Mouse (Mus musculus): ENCODE measurements at regions not wholly inside any gene's neighbourhood (a gene's known extent, or its start where the extent isn't known, plus 50 kb on each side); places are given as distances from the start of the nearest gene placed in this dataset.

DNA sequence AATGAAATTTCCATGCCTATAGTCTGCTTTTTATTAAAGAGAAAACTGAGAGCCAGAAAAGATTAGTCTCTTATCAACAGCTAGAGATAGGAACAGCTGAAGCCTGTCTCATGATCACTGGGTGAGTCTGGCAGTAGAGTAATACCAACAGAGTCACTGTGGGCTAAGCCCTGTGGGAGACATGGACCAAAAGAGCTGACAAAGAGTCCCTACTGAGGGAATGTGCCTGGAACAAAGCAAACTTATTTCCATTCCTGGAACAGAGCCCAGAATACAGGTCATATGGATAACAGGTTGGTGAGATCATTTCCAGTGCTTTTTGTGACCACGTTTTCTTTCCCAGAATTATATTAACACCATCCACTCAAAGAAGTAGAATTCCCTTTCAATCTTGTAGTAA, 237.4 kb downstream of the Tmsb4x start:
- DNase-seq (ENCODE audit: low spot score) = peak; percentile 14

DNA sequence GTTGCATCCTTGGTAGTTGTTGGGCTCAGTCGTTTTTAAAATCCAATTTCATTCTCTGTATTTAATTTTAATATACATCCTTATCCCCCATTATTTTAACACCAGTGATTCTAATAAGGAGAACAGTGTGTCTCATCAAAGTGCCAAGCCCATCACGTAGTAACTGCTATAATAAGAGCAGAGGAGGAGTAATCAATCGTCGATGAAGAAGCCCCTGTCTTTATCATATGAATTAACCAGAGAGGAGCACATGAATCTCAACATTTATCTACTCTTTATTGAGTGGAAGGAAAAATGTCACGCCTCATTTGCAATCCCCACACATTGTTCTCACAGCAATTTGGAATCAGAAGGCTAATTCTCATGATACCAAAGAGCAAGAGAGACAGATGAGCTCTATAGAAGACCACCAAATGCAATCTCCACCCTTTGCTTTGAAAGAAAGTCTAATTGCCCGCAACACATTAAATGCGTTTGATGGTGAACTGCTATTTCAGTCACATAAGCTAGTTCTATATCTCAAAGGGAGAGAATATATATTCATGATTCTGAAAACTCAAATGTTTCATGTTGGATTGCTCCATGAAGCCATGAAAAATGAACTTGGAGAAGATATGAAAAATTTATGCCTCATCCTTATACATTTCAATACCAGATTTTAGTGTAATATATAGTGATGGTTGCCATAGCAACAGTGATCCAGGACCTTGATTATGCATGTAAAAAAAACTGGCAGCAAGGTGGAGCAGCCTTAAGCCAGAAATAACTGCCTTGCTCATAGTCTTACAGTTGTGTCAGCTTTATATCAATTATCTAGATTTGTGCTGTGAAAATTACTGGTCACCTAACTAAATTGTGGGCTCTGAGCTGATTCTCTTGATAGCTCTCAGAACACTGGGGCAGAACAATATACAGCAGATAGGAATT, 244.2 kb downstream of the Tmsb4x start:
- DNase-seq (ENCODE audit: low spot score) = no peak

GRCm38 (mm10) chrX:166952528-166953189, 256.5 kb downstream of the Tmsb4x start:
- peak; percentile 6 for DNase-seq (ENCODE audit: low spot score)

DNA sequence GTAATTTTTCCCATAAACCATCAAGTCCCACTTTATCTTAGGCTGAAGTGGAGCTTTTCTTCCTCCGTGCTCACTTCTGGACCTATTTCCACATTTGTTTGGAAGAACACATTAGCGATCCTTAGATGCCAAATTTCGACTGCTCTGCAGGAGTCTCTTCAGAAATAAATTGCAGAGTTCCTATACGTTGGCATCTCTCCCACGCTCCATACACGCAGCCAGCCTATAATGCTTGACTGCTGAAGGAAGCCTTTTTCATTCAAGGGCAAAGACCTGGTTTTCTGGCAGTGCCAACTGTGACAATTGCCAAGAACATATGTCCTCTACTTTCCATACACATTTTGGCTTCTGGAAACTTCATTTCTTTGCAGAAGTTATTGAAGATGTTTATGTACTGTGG, 258.1 kb downstream of the Tmsb4x start:
- DNase-seq (ENCODE audit: low spot score) = no peak

GRCm38 (mm10) chrX:166945915-166946314, 263.2 kb downstream of the Tmsb4x start:
- DNase-seq (ENCODE audit: low spot score) = no peak

DNA sequence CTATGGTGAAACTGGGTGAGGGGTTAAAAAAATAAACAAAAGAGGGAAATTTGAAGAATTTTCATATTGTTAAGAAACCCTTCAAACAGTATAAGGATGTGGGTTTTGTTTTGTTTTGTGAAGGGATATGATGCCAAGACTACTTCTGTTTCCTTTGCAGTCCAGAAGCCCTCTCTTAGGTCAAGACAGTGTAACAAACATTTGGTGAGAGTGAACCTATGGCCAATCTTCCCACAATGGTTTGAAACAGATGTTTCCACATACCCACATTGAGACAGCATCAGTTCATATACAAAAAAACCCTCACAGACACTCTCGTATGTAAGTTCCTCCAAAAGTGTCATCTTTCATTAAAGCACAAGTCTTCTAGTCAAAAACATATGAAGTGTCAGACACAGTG, 263.6 kb downstream of the Tmsb4x start:
- DNase-seq (ENCODE audit: low spot score) = no peak

GRCm38 (mm10) chrX:166933766-166934165, 275.3 kb downstream of the Tmsb4x start:
- DNase-seq (ENCODE audit: low spot score) = no peak

DNA sequence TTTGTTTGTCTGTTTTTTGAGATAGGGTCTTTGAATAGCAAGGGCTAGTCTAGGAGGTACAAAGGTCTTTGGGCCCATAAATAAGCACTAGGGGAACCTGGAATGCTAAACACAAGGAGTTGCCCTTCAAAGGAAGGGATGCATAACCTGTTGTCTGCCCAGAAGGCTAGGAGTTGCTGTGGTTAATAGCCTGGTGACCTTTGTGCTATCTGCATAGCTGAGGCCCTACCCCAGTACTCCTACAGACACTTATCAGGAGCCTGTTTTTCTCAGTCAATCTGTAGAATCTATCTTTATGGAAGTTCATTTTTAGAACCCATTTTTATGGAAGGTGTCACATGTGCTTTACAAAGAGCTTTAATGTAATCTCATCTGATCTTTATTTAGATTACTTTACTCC, 276.6 kb downstream of the Tmsb4x start:
- no peak for DNase-seq (ENCODE audit: low spot score)

GRCm38 (mm10) chrX:166931048-166931447, 278.1 kb downstream of the Tmsb4x start:
- DNase-seq (ENCODE audit: low spot score) = peak; percentile 5

GRCm38 (mm10) chrX:166929716-166930420, 279.2 kb downstream of the Tmsb4x start:
- DNase-seq (ENCODE audit: low spot score) = no peak

DNA sequence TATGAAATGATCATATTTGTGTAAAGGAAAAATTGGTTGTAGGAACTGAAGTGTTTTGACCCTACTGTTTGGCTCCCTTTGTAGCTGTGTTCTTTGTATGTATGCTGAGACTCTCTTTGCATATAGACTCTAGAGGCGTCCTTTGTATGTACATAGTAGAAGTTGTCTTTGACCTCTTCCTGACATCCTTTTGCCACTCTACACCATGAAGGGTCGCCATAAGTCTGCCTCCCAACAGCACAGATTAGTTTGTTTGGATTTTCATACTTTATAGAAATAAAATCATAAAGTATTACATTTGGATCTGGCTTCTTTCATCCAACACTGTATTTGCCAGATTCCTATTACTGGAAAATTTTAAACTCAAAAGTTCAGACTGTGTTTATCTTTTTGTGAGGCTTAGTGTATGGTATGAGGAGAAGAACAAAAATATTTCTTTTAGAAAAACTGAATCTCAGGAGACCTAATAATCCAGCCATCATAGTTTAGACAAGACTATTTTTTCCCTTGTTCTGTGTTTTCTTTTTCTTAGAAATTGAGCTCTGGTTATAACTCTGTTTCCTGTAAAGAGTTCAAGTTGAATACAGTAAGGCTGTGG, 293.7 kb downstream of the Tmsb4x start:
- DNase-seq (ENCODE audit: low spot score) = no peak

- DNase-seq (ENCODE audit: low spot score) = no peak
These were observed 302.5 kb downstream of the Tmsb4x start for GRCm38 (mm10) chrX:166906602-166907001.

DNA sequence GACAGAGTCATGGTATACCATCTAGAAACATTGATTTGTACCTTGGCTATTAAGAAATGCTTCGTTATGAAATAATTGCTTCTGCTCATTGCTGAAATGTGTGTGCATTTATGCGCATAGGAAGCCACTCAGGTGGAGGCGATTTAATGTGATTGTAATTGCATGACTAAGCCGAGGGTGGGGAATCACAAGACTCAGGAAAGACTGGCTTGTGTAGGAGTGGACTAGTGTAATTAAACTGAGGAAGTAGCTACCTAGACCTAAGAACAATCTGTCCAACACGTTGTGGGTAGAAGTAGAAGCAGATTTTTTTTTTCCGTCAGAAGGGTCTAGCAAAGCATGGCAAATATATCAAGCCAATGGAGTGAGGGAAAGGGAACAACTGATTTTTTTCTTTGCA, 308.4 kb downstream of the Tmsb4x start:
- DNase-seq (ENCODE audit: low spot score) = no peak

- DNase-seq (ENCODE audit: low spot score) = peak; percentile 8
These were observed 309.7 kb upstream of the Egfl6 start for GRCm38 (mm10) chrX:166895199-166895598.

DNA sequence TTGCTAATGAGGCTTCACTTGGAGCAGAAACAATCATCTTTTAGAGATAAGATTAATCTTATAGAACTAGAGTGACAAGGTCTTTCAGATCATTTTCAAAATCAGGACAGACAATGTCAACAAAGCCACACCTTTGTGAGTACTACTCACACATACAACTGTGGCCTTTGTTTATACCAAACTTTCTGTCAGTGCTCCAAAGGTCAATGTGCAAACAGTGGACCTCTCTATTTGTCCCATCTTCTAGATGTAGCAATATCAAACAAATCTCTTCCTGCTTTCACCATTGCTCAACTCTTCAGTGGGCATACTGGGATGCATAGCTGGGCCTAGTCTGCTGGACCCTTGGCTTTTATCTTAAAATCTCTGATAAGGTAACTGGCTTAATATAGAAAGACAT, 300.9 kb upstream of the Egfl6 start:
- DNase-seq (ENCODE audit: low spot score) = no peak

GRCm38 (mm10) chrX:166869515-166869914, 284.0 kb upstream of the Egfl6 start:
- DNase-seq (ENCODE audit: low spot score) = no peak

GRCm38 (mm10) chrX:166867692-166868091, 282.2 kb upstream of the Egfl6 start:
- DNase-seq (ENCODE audit: low spot score) = no peak

Data from lung, postnatal 25 days (tissue).